Comparison of ENCODE assay signal across 9 mouse cellular contexts in genomic region chr5:147305856-147306637, GRCm38 (mm10). TPM values are rescaled to one million over a fixed set of nuclear protein-coding genes. Genes with fewer than 3 reads are reported as not detected.
DNase-seq lines count a peak whose midpoint lies in the region; ATAC-seq and TF ChIP-seq lines count a peak whose summit lies in the region.
"Had no signal": no experiment of that assay in that cellular context is flagged by ENCODE, and none has a peak within 500 bp of the region (broad histone marks: within the 10 kb centered on the region; RNA-seq: fewer than 3 reads in every experiment).

No protein-coding gene starts in this region.

- no peaks in the 10 kb centered on the region for H3K36me3 ChIP-seq in lung, embryonic 15.5 days
- no peaks in the 10 kb centered on the region for H3K36me3 ChIP-seq in embryonic facial prominence, embryonic 14.5 days (ENCODE audit: control insufficient read depth, insufficient read depth, low read length)
- H3K36me3 ChIP-seq in limb, embryonic 11.5 days (ENCODE audit: control insufficient read depth, insufficient read depth, low read length): no peaks in the 10 kb centered on the region
- peaks cover 26% of the 10 kb centered on the region for H3K36me3 ChIP-seq in small intestine, adult 2 months (ENCODE audit: control insufficient read depth, insufficient read depth, low read length)

- no peak for TF ChIP-seq POLR2A in lung, adult 2 months (IDR thresholded peaks at IDR 0.05; ENCODE audit: borderline replicate concordance, extremely low read depth, low read depth, low read length)
- TF ChIP-seq POLR2A in small intestine, adult 2 months (IDR thresholded peaks at IDR 0.05; ENCODE audit: low read depth, low read length): no peak

- no peak for DNase-seq in lung, adult 2 months
- DNase-seq in embryonic facial prominence, embryonic 14.5 days (ENCODE audit: low spot score): no peak
- DNase-seq in limb, embryonic 11.5 days (ENCODE audit: low spot score): peak; percentile 58
- DNase-seq: kidney, postnatal 36 days; right cerebral cortex, adult 18-20 months had no signal

- no peak for ATAC-seq in lung, embryonic 15.5 days (ENCODE audit: borderline replicate concordance, extremely low read depth, low FRiP score, low TSS enrichment)
- ATAC-seq in embryonic facial prominence, embryonic 14.5 days (ENCODE audit: low read depth): no peak
- no peak for ATAC-seq in limb, embryonic 11.5 days (ENCODE audit: insufficient number of reproducible peaks, low FRiP score, low TSS enrichment, low read depth)
- no peak for ATAC-seq in frontal cortex, adult (ENCODE audit: low TSS enrichment)
- ATAC-seq in megakaryocyte-erythroid progenitor cell, adult 5-6 weeks (replicated peaks; ENCODE audit: low FRiP score, low TSS enrichment, poor library complexity, severe bottlenecking): no peak

- H3K27ac ChIP-seq in lung, embryonic 15.5 days: no peak overlapping the region
- no peak overlapping the region for H3K27ac ChIP-seq in embryonic facial prominence, embryonic 14.5 days (replicated peaks; ENCODE audit: low read depth, low read length)
- no peak overlapping the region for H3K27ac ChIP-seq in limb, embryonic 11.5 days (replicated peaks; ENCODE audit: low read depth, low read length)
- H3K27ac ChIP-seq in small intestine, adult 2 months (ENCODE audit: insufficient read depth, low read depth, low read length): peak overlapping the region; percentile 83

- H3K4me1 ChIP-seq in lung, embryonic 15.5 days: 0 out of 2 replicates have a peak, but pooled peaks cover 9% of the 10 kb centered on the region
- H3K4me1 ChIP-seq in lung, adult 2 months (ENCODE audit: control insufficient read depth, insufficient read depth, low read length): no peaks in the 10 kb centered on the region
- H3K4me1 ChIP-seq in embryonic facial prominence, embryonic 14.5 days (ENCODE audit: control insufficient read depth, insufficient read depth, low read length): no peaks in the 10 kb centered on the region
- H3K4me1 ChIP-seq in limb, embryonic 11.5 days (ENCODE audit: control insufficient read depth, insufficient read depth, low read length): peaks cover 21% of the 10 kb centered on the region; the same call in 1 of the 2 replicates
- H3K4me1 ChIP-seq in small intestine, adult 2 months (ENCODE audit: control insufficient read depth, insufficient read depth, insufficient read length, low read length): peaks cover 21% of the 10 kb centered on the region; the same call in 1 of the 2 replicates

- no peak overlapping the region for H3K9ac ChIP-seq in lung, embryonic 15.5 days
- H3K9ac ChIP-seq in embryonic facial prominence, embryonic 14.5 days (ENCODE audit: low read depth, low read length): no peak overlapping the region
- H3K9ac ChIP-seq in limb, embryonic 11.5 days (ENCODE audit: low read length): no peak overlapping the region

- H3K27me3 ChIP-seq in lung, embryonic 15.5 days: peaks cover 100% of the 10 kb centered on the region
- peaks cover 100% of the 10 kb centered on the region for H3K27me3 ChIP-seq in embryonic facial prominence, embryonic 14.5 days (replicated peaks; ENCODE audit: control insufficient read depth, insufficient read depth, low read length)
- H3K27me3 ChIP-seq in limb, embryonic 11.5 days (ENCODE audit: control insufficient read depth, insufficient read depth, low read length): peaks cover 96% of the 10 kb centered on the region
- H3K27me3 ChIP-seq in small intestine, adult 2 months (ENCODE audit: control insufficient read depth, insufficient read depth, low read length): no peaks in the 10 kb centered on the region

- no peak overlapping the region; the same call in 1 of the 2 replicates for H3K4me2 ChIP-seq in lung, embryonic 15.5 days
- peak overlapping the region; percentile 12; the same call in 1 of the 2 replicates for H3K4me2 ChIP-seq in embryonic facial prominence, embryonic 14.5 days (ENCODE audit: low read depth, low read length)
- H3K4me2 ChIP-seq in limb, embryonic 11.5 days (ENCODE audit: low read depth, severe bottlenecking): peak overlapping the region; percentile 27

- H3K4me3 ChIP-seq in lung, embryonic 15.5 days: peak overlapping the region; percentile 4; the same call in 1 of the 2 replicates
- no peak overlapping the region for H3K4me3 ChIP-seq in lung, adult 2 months (replicated peaks; ENCODE audit: extremely low read depth, low read depth, low read length)
- peak overlapping the region; percentile 18 for H3K4me3 ChIP-seq in embryonic facial prominence, embryonic 14.5 days (ENCODE audit: low read depth, low read length)
- H3K4me3 ChIP-seq in limb, embryonic 11.5 days (ENCODE audit: low read depth, low read length): peak overlapping the region; percentile 5; the same call in 1 of the 2 replicates
- H3K4me3 ChIP-seq in small intestine, adult 2 months (ENCODE audit: low read depth, low read length): peak overlapping the region; percentile 68

- no peaks in the 10 kb centered on the region for H3K9me3 ChIP-seq in lung, embryonic 15.5 days
- no peaks in the 10 kb centered on the region for H3K9me3 ChIP-seq in embryonic facial prominence, embryonic 14.5 days (ENCODE audit: control insufficient read depth, low read length)
- H3K9me3 ChIP-seq in limb, embryonic 11.5 days (ENCODE audit: control insufficient read depth, low read length): no peaks in the 10 kb centered on the region

- no peak for TF ChIP-seq CTCF in lung, adult 2 months (IDR thresholded peaks at IDR 0.05; ENCODE audit: insufficient read depth, low read length)
- no peak for TF ChIP-seq CTCF in small intestine, adult 2 months (IDR thresholded peaks at IDR 0.05; ENCODE audit: extremely low read depth, insufficient read length, insufficient replicate concordance, low read depth, low read length)

- WGBS in lung, embryonic 15.5 days: under 1% methylated on average over 55 of the region's 58 CpGs
- 2% methylated on average over 58 of the region's 58 CpGs for WGBS in lung, adult 2 months
- under 1% methylated on average over 23 of the region's 58 CpGs for WGBS in embryonic facial prominence, embryonic 14.5 days
- WGBS in limb, embryonic 11.5 days: under 1% methylated on average over 58 of the region's 58 CpGs
- 1% methylated on average over 58 of the region's 58 CpGs for WGBS in small intestine, adult 2 months

RNA-seq across cellular contexts. Expression of gene Cdx2, which starts 1.0 kb away (rescaled TPM):
- polyA plus RNA-seq in lung, embryonic 15.5 days (2015; fragmentation: Nextera tagmentation; extraction: Ambion mirVana): not detected in 2 replicates
- polyA plus RNA-seq in lung, adult 2 months (2012; rRNA removed): 0.85 TPM in 1 of 2 replicates, not detected in the other
- polyA plus RNA-seq in embryonic facial prominence, embryonic 14.5 days (2014; fragmentation: Nextera tagmentation; extraction: Ambion mirVana): not detected in 2 replicates
- polyA plus RNA-seq in limb, embryonic 11.5 days (2014; fragmentation: Nextera tagmentation; extraction: Ambion mirVana): not detected in 2 replicates
- polyA plus RNA-seq in small intestine, adult 2 months (2012; rRNA removed): 116 and 344 TPM in 2 replicates
- not detected in 2 replicates for total RNA-seq in megakaryocyte-erythroid progenitor cell, adult 5-6 weeks (2014; fragmentation: Nextera tagmentation)
- total RNA-seq in megakaryocyte-erythroid progenitor cell, adult 5-6 weeks (2017): not detected in 2 replicates

RNA-seq across cellular contexts. Expression of gene Urad, which starts 16.2 kb away (rescaled TPM):
- polyA plus RNA-seq in lung, embryonic 15.5 days (2015; fragmentation: Nextera tagmentation; extraction: Ambion mirVana): not detected in 2 replicates
- not detected in 2 replicates for polyA plus RNA-seq in lung, adult 2 months (2012; rRNA removed)
- polyA plus RNA-seq in embryonic facial prominence, embryonic 14.5 days (2014; fragmentation: Nextera tagmentation; extraction: Ambion mirVana): not detected in 2 replicates
- polyA plus RNA-seq in limb, embryonic 11.5 days (2014; fragmentation: Nextera tagmentation; extraction: Ambion mirVana): not detected in 2 replicates
- 3.1 and 4.7 TPM in 2 replicates for polyA plus RNA-seq in small intestine, adult 2 months (2012; rRNA removed)
- total RNA-seq in megakaryocyte-erythroid progenitor cell, adult 5-6 weeks (2014; fragmentation: Nextera tagmentation): not detected in 2 replicates
- not detected in 2 replicates for total RNA-seq in megakaryocyte-erythroid progenitor cell, adult 5-6 weeks (2017)

RNA-seq across cellular contexts. Expression of gene Pdx1, which starts 36.3 kb away (rescaled TPM):
- polyA plus RNA-seq in lung, embryonic 15.5 days (2015; fragmentation: Nextera tagmentation; extraction: Ambion mirVana): not detected in 2 replicates
- not detected in 2 replicates for polyA plus RNA-seq in lung, adult 2 months (2012; rRNA removed)
- polyA plus RNA-seq in embryonic facial prominence, embryonic 14.5 days (2014; fragmentation: Nextera tagmentation; extraction: Ambion mirVana): not detected in 2 replicates
- polyA plus RNA-seq in limb, embryonic 11.5 days (2014; fragmentation: Nextera tagmentation; extraction: Ambion mirVana): not detected in 2 replicates
- polyA plus RNA-seq in small intestine, adult 2 months (2012; rRNA removed): 0.32 and 65.5 TPM in 2 replicates
- total RNA-seq in megakaryocyte-erythroid progenitor cell, adult 5-6 weeks (2014; fragmentation: Nextera tagmentation): not detected in 2 replicates
- total RNA-seq in megakaryocyte-erythroid progenitor cell, adult 5-6 weeks (2017): not detected in 2 replicates

Comparison
In these comparisons a context has a peak if more than half of its experiments do, and no peak if none do; other contexts are left out.
1. RNA of gene Cdx2, which starts 1.0 kb away (polyA plus RNA-seq): 116 to 344 TPM in small intestine, adult 2 months; 0.85 TPM in lung, adult 2 months, not detected in lung, embryonic 15.5 days, not detected in embryonic facial prominence, embryonic 14.5 days and not detected in limb, embryonic 11.5 days; every median in the first group is over 10 times any median in the second.